Mouse (Mus musculus) monocyte, adult 2 months (primary cell): ENCODE measurements around the gene Myo18b.

ENCODE experiments used
- DNase-seq, 2 experiments: peaks; one replicate each; pipeline ENCODE4 v3.0.0; 2022; ENCODE audit warnings: low spot score in 2 of 2, low read depth in 1 of 2

Gene Myo18b

GRCm38 (mm10) chr5:112822426-112822825 is 73.7 kb downstream of the Myo18b start:
- no peak for DNase-seq

GRCm38 (mm10) chr5:112815051-112815450 is 81.1 kb downstream of the Myo18b start:
- DNase-seq: no peak

- DNase-seq: no peak
These were observed 88.5 kb downstream of the Myo18b start for GRCm38 (mm10) chr5:112807629-112808028.

GRCm38 (mm10) chr5:112796086-112796485 is 100.1 kb downstream of the Myo18b start:
- no peak for DNase-seq

GRCm38 (mm10) chr5:112791792-112792780 is 104.1 kb downstream of the Myo18b start:
- DNase-seq: no peak

GRCm38 (mm10) chr5:112790376-112791111 is 105.6 kb downstream of the Myo18b start:
- DNase-seq: no peak

GRCm38 (mm10) chr5:112788441-112788840 is 107.7 kb downstream of the Myo18b start:
- DNase-seq: no peak

- DNase-seq: no peak
These were observed 109.4 kb downstream of the Myo18b start for GRCm38 (mm10) chr5:112786788-112787187.

- DNase-seq: no peak
These were observed 110.1 kb downstream of the Myo18b start for GRCm38 (mm10) chr5:112786031-112786430.

- no peak for DNase-seq
These were observed 114.4 kb downstream of the Myo18b start for GRCm38 (mm10) chr5:112781719-112782118.

- DNase-seq: no peak
These were observed 114.9 kb downstream of the Myo18b start for GRCm38 (mm10) chr5:112781231-112781630.

- DNase-seq: no peak
These were observed 115.8 kb downstream of the Myo18b start for GRCm38 (mm10) chr5:112780383-112780782.

- DNase-seq: no peak
These were observed 119.3 kb downstream of the Myo18b start for GRCm38 (mm10) chr5:112776781-112777405.

- no peak for DNase-seq
These were observed 122.7 kb downstream of the Myo18b start for GRCm38 (mm10) chr5:112773429-112773828.

- DNase-seq: no peak
These were observed 124.7 kb downstream of the Myo18b start for GRCm38 (mm10) chr5:112771376-112771901.

- DNase-seq: no peak
These were observed 126.4 kb downstream of the Myo18b start for GRCm38 (mm10) chr5:112769721-112770119.

- no peak for DNase-seq
These were observed 127.0 kb downstream of the Myo18b start for GRCm38 (mm10) chr5:112769020-112769720.

GRCm38 (mm10) chr5:112768556-112768955 is 127.6 kb downstream of the Myo18b start:
- DNase-seq: no peak

- DNase-seq: no peak
These were observed 134.6 kb downstream of the Myo18b start for GRCm38 (mm10) chr5:112761415-112762075.

GRCm38 (mm10) chr5:112755581-112755980 is 140.6 kb downstream of the Myo18b start:
- no peak for DNase-seq
